In genomic region chr7:63925413-63926360, GRCm38 (mm10) we compare ENCODE assay signal across 9 mouse cellular contexts. TPM values are rescaled to one million over a fixed set of nuclear protein-coding genes. Genes with fewer than 3 reads are reported as not detected.
A peak's percentile ranks its signal among the peaks of the same experiment; 100 is the strongest.
DNase-seq lines count a peak whose midpoint lies in the region; ATAC-seq and TF ChIP-seq lines count a peak whose summit lies in the region.
"Had no signal": no experiment of that assay in that cellular context is flagged by ENCODE, and none has a peak within 500 bp of the region (broad histone marks: within the 10 kb centered on the region; RNA-seq: fewer than 3 reads in every experiment).

No protein-coding gene starts in this region.

- H3ac ChIP-seq in myocyte (ENCODE audit: control insufficient read depth, insufficient read length): no peak overlapping the region

- H3K9me3 ChIP-seq in heart, embryonic 12.5 days (replicated peaks): peaks cover 3% of the 10 kb centered on the region; the same call in 1 of the 2 replicates
- peaks cover 8% of the 10 kb centered on the region for H3K9me3 ChIP-seq in CH12.LX (replicated peaks; ENCODE audit: low read length)
- H3K9me3 ChIP-seq in forebrain, embryonic 11.5 days (ENCODE audit: control insufficient read depth, low read length): no peaks in the 10 kb centered on the region
- H3K9me3 ChIP-seq in hindbrain, embryonic 16.5 days (ENCODE audit: control insufficient read depth, low read length): no peaks in the 10 kb centered on the region
- no peaks in the 10 kb centered on the region for H3K9me3 ChIP-seq in limb, embryonic 12.5 days

- no peaks in the 10 kb centered on the region for H3K27me3 ChIP-seq in heart, embryonic 12.5 days (replicated peaks)
- H3K27me3 ChIP-seq in CH12.LX (replicated peaks): no peaks in the 10 kb centered on the region
- no peaks in the 10 kb centered on the region for H3K27me3 ChIP-seq in forebrain, embryonic 11.5 days (ENCODE audit: control insufficient read depth, insufficient read depth, low read length)
- no peaks in the 10 kb centered on the region for H3K27me3 ChIP-seq in hindbrain, embryonic 16.5 days (replicated peaks; ENCODE audit: control insufficient read depth, insufficient read depth, low read length)
- H3K27me3 ChIP-seq in limb, embryonic 12.5 days: no peaks in the 10 kb centered on the region
- H3K27me3 ChIP-seq in myocyte (ENCODE audit: control insufficient read depth, insufficient read depth, insufficient read length): no peaks in the 10 kb centered on the region

- H3K4me1 ChIP-seq in heart, embryonic 12.5 days (replicated peaks): peaks cover 39% of the 10 kb centered on the region
- peaks cover 10 to 36% of the 10 kb centered on the region in 2 experiments for H3K4me1 ChIP-seq in CH12.LX (ENCODE audit: control insufficient read depth in 1 of 2, insufficient read depth in 2 of 2)
- peaks cover 6% of the 10 kb centered on the region; the same call in 1 of the 2 replicates for H3K4me1 ChIP-seq in forebrain, embryonic 11.5 days (replicated peaks; ENCODE audit: control insufficient read depth, insufficient read depth, low read length)
- peaks cover 37% of the 10 kb centered on the region for H3K4me1 ChIP-seq in hindbrain, embryonic 16.5 days (ENCODE audit: control insufficient read depth, insufficient read depth, low read depth, low read length)
- peaks cover 36% of the 10 kb centered on the region for H3K4me1 ChIP-seq in limb, embryonic 12.5 days (replicated peaks)

- no peak overlapping the region for H3K4me3 ChIP-seq in heart, embryonic 12.5 days
- H3K4me3 ChIP-seq in CH12.LX (replicated peaks in 1 of 3; ENCODE audit: low read depth in 2 of 3, low read length in 2 of 3, poor library complexity in 1 of 3): no peak overlapping the region
- H3K4me3 ChIP-seq in forebrain, embryonic 11.5 days (ENCODE audit: low read depth, low read length): no peak overlapping the region
- no peak overlapping the region for H3K4me3 ChIP-seq in hindbrain, embryonic 16.5 days (ENCODE audit: low read length)
- no peak overlapping the region for H3K4me3 ChIP-seq in limb, embryonic 12.5 days (replicated peaks)
- no peak overlapping the region for H3K4me3 ChIP-seq in myocyte

- TF ChIP-seq RAD21 in CH12.LX (IDR thresholded peaks at IDR 0.05; ENCODE audit: low read depth, low read length): no peak

- H3K79me2 ChIP-seq in CH12.LX (replicated peaks; ENCODE audit: control insufficient read depth, extremely low read depth, insufficient read depth, poor library complexity, severe bottlenecking) (0 out of 2 replicates have a peak, but pooled peaks cover 4% of the 10 kb centered on the region), myocyte (ENCODE audit: control insufficient read depth, insufficient read depth) (peaks cover 90% of the 10 kb centered on the region)

- peak; percentile 31; the same call in 1 of the 2 replicates for TF ChIP-seq EP300 in CH12.LX (IDR thresholded peaks at IDR 0.05; ENCODE audit: low read length)

- ATAC-seq in heart, embryonic 12.5 days (ENCODE audit: insufficient number of reproducible peaks, low FRiP score): no peak
- peak; percentile 19; the same call in 1 of the 2 replicates for ATAC-seq in forebrain, embryonic 11.5 days (replicated peaks; ENCODE audit: low FRiP score)
- peak; percentile 60 for ATAC-seq in hindbrain, embryonic 16.5 days
- ATAC-seq in limb, embryonic 12.5 days (ENCODE audit: insufficient number of reproducible peaks, insufficient read depth, low FRiP score, low TSS enrichment, low read depth): peak; percentile 38; the same call in 1 of the 2 replicates

- in situ Hi-C loops in CH12.LX (cut with MboI; ENCODE audit: low pct_ligation_motif_present, low pct_unique_long_range_greater_than_20kb, low sequenced_read_pairs): no loop called here

- TF ChIP-seq POLR2A in CH12.LX (IDR thresholded peaks at IDR 0.05; ENCODE audit: low read depth, low read length) (no peak), myocyte (IDR thresholded peaks at IDR 0.05; ENCODE audit: insufficient read length, low read depth) (no peak)

- dilution Hi-C loops in CH12.LX (cut with MboI; ENCODE audit: extremely low pct_ligation_motif_present, extremely low pct_unique_long_range_greater_than_20kb, low sequenced_read_pairs): no loop called here

- TF ChIP-seq CTCF in CH12.LX (conservative IDR thresholded peaks at IDR 0.05 in 1 of 2, IDR thresholded peaks at IDR 0.05 in 1 of 2; ENCODE audit: low read depth in 2 of 2, low read length in 2 of 2): no peak

- DNase-seq in heart, adult 11 months: peak; percentile 99
- DNase-seq in CH12.LX (ENCODE audit: extremely low read depth): peak; percentile 57
- no peak for DNase-seq in forebrain, embryonic 11.5 days (ENCODE audit: low spot score)
- peak; percentile 74 for DNase-seq in thymus, postnatal 25 days

- 77% methylated on average over 14 of the region's 14 CpGs for WGBS in heart, embryonic 12.5 days
- WGBS in forebrain, embryonic 11.5 days: 79% methylated on average over 14 of the region's 14 CpGs
- 60% methylated on average over 14 of the region's 14 CpGs for WGBS in hindbrain, embryonic 16.5 days
- WGBS in limb, embryonic 12.5 days: 68% methylated on average over 14 of the region's 14 CpGs

- H3K4me2 ChIP-seq in heart, embryonic 12.5 days: no peak overlapping the region
- H3K4me2 ChIP-seq in CH12.LX (ENCODE audit: insufficient read depth, low read depth, poor library complexity, severe bottlenecking) (0 out of 2 replicates have a peak overlapping the region, but pooled peaks have one; percentile 9), myocyte (ENCODE audit: low read depth) (peak overlapping the region; percentile 86)
- no peak overlapping the region for H3K4me2 ChIP-seq in forebrain, embryonic 11.5 days (ENCODE audit: low read depth, low read length, severe bottlenecking)
- H3K4me2 ChIP-seq in hindbrain, embryonic 16.5 days (ENCODE audit: low read length): peak overlapping the region; percentile 0; the same call in 1 of the 2 replicates
- H3K4me2 ChIP-seq in limb, embryonic 12.5 days: no peak overlapping the region; the same call in 1 of the 2 replicates

- H3K27ac ChIP-seq in heart, embryonic 12.5 days (ENCODE audit: poor library complexity, severe bottlenecking): no peak overlapping the region
- H3K27ac ChIP-seq in CH12.LX (ENCODE audit: insufficient read depth, low read depth): no peak overlapping the region
- H3K27ac ChIP-seq in forebrain, embryonic 11.5 days (ENCODE audit: low read depth, low read length): no peak overlapping the region
- H3K27ac ChIP-seq in hindbrain, embryonic 16.5 days (ENCODE audit: low read depth, low read length): peak overlapping the region; percentile 42; the same call in 1 of the 2 replicates
- peak overlapping the region; percentile 62 for H3K27ac ChIP-seq in limb, embryonic 12.5 days

- H3K36me3 ChIP-seq in heart, embryonic 12.5 days: no peaks in the 10 kb centered on the region
- H3K36me3 ChIP-seq in CH12.LX (replicated peaks in 1 of 2; ENCODE audit: control insufficient read depth in 1 of 2, insufficient read depth in 1 of 2, low read length in 1 of 2) (peaks cover 0 to 14% of the 10 kb centered on the region in 2 experiments), myocyte (ENCODE audit: control insufficient read depth, insufficient read depth) (no peaks in the 10 kb centered on the region)
- H3K36me3 ChIP-seq in forebrain, embryonic 11.5 days (ENCODE audit: control insufficient read depth, insufficient read depth, low read length): no peaks in the 10 kb centered on the region
- no peaks in the 10 kb centered on the region for H3K36me3 ChIP-seq in hindbrain, embryonic 16.5 days (ENCODE audit: control insufficient read depth, insufficient read depth, low read length)
- no peaks in the 10 kb centered on the region for H3K36me3 ChIP-seq in limb, embryonic 12.5 days

- no peak overlapping the region for H3K9ac ChIP-seq in heart, embryonic 12.5 days
- H3K9ac ChIP-seq in CH12.LX (ENCODE audit: insufficient read depth, low read depth): no peak overlapping the region
- no peak overlapping the region for H3K9ac ChIP-seq in forebrain, embryonic 11.5 days (ENCODE audit: low read length)
- no peak overlapping the region for H3K9ac ChIP-seq in hindbrain, embryonic 16.5 days (ENCODE audit: low read depth, low read length)
- H3K9ac ChIP-seq in limb, embryonic 12.5 days (replicated peaks): no peak overlapping the region

TF ChIP-seq in CH12.LX, 34 proteins besides CTCF, POLR2A, EP300 and RAD21:
- TF ChIP-seq CHD2 (IDR thresholded peaks at IDR 0.05; ENCODE audit: low read length) (peak; percentile 35; the same call in 1 of the 2 replicates), ELF1 (IDR thresholded peaks at IDR 0.05; ENCODE audit: low read depth, low read length) (0 out of 2 replicates have a peak, but pooled peaks have one; percentile 32), NELFE (IDR thresholded peaks at IDR 0.05; ENCODE audit: low read depth, low read length) (no peak), GABPA (IDR thresholded peaks at IDR 0.05; ENCODE audit: insufficient replicate concordance, low read depth, low read length) (no peak), ZMIZ1 (IDR thresholded peaks at IDR 0.05; ENCODE audit: low read depth, low read length) (no peak)

TF ChIP-seq in myocyte, 11 proteins besides CTCF, POLR2A, EP300 and RAD21:
- TF ChIP-seq MYOD1 (IDR thresholded peaks at IDR 0.05; ENCODE audit: control insufficient read depth in 1 of 3, insufficient read length in 2 of 3, low read depth in 2 of 3) (peak in 1 of 3 experiments; percentile 7), TCF3 (IDR thresholded peaks at IDR 0.05; ENCODE audit: insufficient read length, low read depth) (no peak)

RNA-seq across cellular contexts. Expression of gene E030018B13Rik, which starts 9.0 kb away (rescaled TPM):
- not detected in 2 replicates for polyA plus RNA-seq in heart, embryonic 12.5 days (2016; fragmentation: Nextera tagmentation; extraction: Ambion mirVana)
- not detected in 2 replicates for total RNA-seq in CH12.LX (2012; rRNA removed)
- total RNA-seq in CH12.LX (2014; rRNA removed): not detected in 2 replicates
- not detected in 2 replicates for polyA plus RNA-seq in CH12.LX (2012; ENCODE audit: insufficient read length, low read depth)
- polyA plus RNA-seq in forebrain, embryonic 11.5 days (2014; fragmentation: Nextera tagmentation; extraction: Ambion mirVana): not detected in 2 replicates
- polyA plus RNA-seq in hindbrain, embryonic 16.5 days (2015; fragmentation: Nextera tagmentation; extraction: Ambion mirVana): not detected in 2 replicates
- polyA plus RNA-seq in limb, embryonic 12.5 days (2016; fragmentation: Nextera tagmentation; extraction: Ambion mirVana): not detected in 2 replicates
- 0.17 TPM for polyA plus RNA-seq in myocyte (2012; fragmentation: generic; extraction: Trizol)
- total RNA-seq: layer of hippocampus, postnatal 25 days had no signal

RNA-seq across cellular contexts. Expression of gene Klf13, which starts 13.0 kb away (rescaled TPM):
- 16.7 and 17.4 TPM in 2 replicates for polyA plus RNA-seq in heart, embryonic 12.5 days (2016; fragmentation: Nextera tagmentation; extraction: Ambion mirVana)
- total RNA-seq in CH12.LX (2012; rRNA removed) (5.7 and 9.7 TPM in 2 replicates), CH12.LX (2014; rRNA removed) (1.2 and 1.7 TPM in 2 replicates)
- polyA plus RNA-seq in CH12.LX (2012; ENCODE audit: insufficient read length, low read depth) (3.7 TPM in 2 replicates), myocyte (2012; fragmentation: generic; extraction: Trizol) (30.4 TPM)
- polyA plus RNA-seq in forebrain, embryonic 11.5 days (2014; fragmentation: Nextera tagmentation; extraction: Ambion mirVana): 26.6 and 28.1 TPM in 2 replicates
- 22.1 and 23.9 TPM in 2 replicates for polyA plus RNA-seq in hindbrain, embryonic 16.5 days (2015; fragmentation: Nextera tagmentation; extraction: Ambion mirVana)
- 16.9 and 17.0 TPM in 2 replicates for polyA plus RNA-seq in limb, embryonic 12.5 days (2016; fragmentation: Nextera tagmentation; extraction: Ambion mirVana)

Comparison
In these comparisons a context has a peak if more than half of its experiments do, and no peak if none do; other contexts are left out.
1. H3K27ac ChIP-seq: peak in hindbrain, embryonic 16.5 days (single experiment) and limb, embryonic 12.5 days (single experiment); none in heart, embryonic 12.5 days (single experiment), CH12.LX (single experiment) and forebrain, embryonic 11.5 days (single experiment).
2. H3K4me2 ChIP-seq: peak in CH12.LX (single experiment), hindbrain, embryonic 16.5 days (single experiment) and myocyte (single experiment); none in heart, embryonic 12.5 days (single experiment), forebrain, embryonic 11.5 days (single experiment) and limb, embryonic 12.5 days (single experiment).